Mouse (Mus musculus) ES-Bruce4 (cell line): ENCODE results near the gene Gm45623.

Experiments used
- CTCF ChIP-seq: IDR thresholded peaks from one replicate; pipeline ENCODE4 v1.8.1; 2011; ENCODE audit warnings: low read depth, low read length
- POLR2A ChIP-seq: IDR thresholded peaks from one replicate; pipeline ENCODE4 v1.8.1; 2011; ENCODE audit warnings: low read length; ENCODE audit not compliant: insufficient read depth

DNA sequence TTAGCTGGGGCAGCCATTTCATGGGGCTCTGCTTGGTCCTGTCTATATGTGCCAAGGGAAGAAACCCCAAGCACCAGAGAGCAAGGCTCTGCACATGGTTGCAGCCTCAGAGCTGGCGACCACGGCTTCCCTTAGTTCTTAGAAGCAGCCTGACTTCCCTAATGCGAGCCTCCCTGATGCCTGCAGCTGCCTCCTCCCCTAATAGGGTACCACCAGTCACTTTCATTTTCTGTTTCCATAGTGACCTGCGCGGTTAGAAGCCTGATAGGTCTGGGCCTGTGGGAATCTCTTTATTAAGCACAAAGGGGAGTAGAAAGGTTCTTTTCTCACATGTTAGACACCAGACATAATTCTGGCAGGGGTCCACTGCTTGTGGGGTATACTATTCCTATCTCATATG, 20.7 kb upstream of the Gm45623 start:
- no peak for TF ChIP-seq CTCF
- no peak for TF ChIP-seq POLR2A
